Mouse (Mus musculus): ENCODE data around the gene Vmn1r114.
"Not testable (repeated sequence)": the region's sequence is repeated elsewhere in the genome, so short reads cannot be mapped to it uniquely, and the experiment has no call there.

The Vmn1r114 gene

DNA sequence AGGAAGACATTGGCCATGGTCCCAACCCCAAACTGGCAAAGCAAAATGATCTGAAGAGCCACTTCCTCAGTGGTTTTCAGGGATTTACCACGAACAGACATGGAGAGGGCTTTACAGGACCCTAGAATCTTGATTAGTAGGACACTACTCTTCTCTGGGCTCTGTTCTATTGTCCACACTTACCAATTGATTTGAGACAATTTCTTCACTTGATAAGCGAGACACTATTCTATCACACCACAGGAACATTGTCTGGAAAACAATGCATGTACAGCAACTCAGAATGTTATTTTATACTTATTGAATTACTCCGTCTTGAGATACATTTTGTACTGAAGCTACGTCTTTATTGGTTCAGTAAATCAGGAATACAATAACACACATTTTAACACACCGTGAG is at the start of gene Vmn1r114:
Gene Vmn1r114, minus strand, starts transcription at position 101 of the 400 bp plus-strand sequence.
- not testable (repeated sequence) for DNase-seq (ENCODE audit: low spot score in 2 of 2)

DNA sequence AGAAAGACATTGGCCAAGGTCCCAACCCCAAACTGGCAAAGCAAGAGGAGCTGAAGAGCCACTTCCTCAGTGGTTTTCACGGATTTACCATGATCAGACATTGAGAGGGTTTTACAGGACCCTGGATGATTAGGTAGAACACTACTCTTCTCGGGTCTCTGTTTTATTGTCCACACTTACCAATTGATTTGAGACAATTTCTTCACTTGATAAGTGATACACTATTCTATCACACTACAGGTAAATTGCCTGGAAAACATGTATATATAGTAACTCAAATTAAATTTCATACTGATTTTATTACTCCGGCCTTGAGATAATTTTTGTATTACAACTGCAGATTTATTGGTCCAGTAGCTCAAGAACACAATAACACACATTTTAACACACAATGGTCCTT is 32.9 kb upstream of the Vmn1r114 start, which contains the start of gene Vmn1r115:
Gene Vmn1r115, minus strand, starts transcription at position 101 of the 400 bp plus-strand sequence.
- not testable (repeated sequence) for DNase-seq (ENCODE audit: low spot score in 2 of 2)

DNA sequence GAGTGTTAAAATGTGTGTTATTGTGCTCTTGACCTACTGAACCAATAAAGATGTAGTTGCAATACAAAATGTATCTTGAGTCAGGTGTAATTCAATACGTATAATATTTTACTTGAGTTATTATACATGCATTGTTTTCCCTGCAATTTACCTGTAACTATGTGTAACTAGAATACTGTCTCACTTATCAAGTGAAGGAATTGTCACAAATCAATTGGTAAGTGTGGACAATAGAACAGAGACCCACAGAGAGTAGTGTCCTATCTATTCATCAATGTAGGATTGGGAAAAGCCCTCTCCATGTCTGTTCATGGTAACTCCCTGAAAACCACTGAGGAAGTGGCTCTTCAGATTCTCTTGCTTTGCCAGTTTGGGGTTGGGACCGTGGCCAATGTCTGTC is 25.0 kb downstream of the Vmn1r114 start, which contains the start of gene Vmn1r113:
Gene Vmn1r113, plus strand, starts transcription at position 301 of the 400 bp plus-strand sequence.
- DNase-seq (ENCODE audit: low spot score in 2 of 2) = not testable (repeated sequence)

- DNase-seq (ENCODE audit: low spot score in 2 of 2) = not testable (repeated sequence)
Measured at GRCm38 (mm10) chr7:20770885-20771284, 41.1 kb downstream of the Vmn1r114 start, which contains the start of gene Vmn1r112. Gene Vmn1r112, plus strand, starts transcription at chr7:20771185.

All from natural killer cell, adult 2 months (primary cell).